Mouse (Mus musculus) embryonic stem cell, embryonic (primary cell): ENCODE results near the gene Ppp1r1b.

ENCODE experiments used
- CTCF ChIA-PET, 4 experiments: fragments of 300-600 bp in 2 of 4; fragments of 350-600 bp in 2 of 4; sonication (Branson Sonifier 250); formaldehyde crosslinking; loops; one replicate each; lab custom pipeline; 2022; ENCODE audit warnings: inconsistent platforms in 2 of 4; lab: Charles Lee
- POLR2A ChIA-PET, 4 experiments: fragments of 300-600 bp in 2 of 4; fragments of 350-600 bp in 2 of 4; sonication (Branson Sonifier 250); formaldehyde crosslinking; loops; one replicate each; lab custom pipeline; 2022; ENCODE audit warnings: antibody characterized with exemption in 4 of 4, inconsistent platforms in 1 of 4; lab: Charles Lee

The Ppp1r1b gene

DNA sequence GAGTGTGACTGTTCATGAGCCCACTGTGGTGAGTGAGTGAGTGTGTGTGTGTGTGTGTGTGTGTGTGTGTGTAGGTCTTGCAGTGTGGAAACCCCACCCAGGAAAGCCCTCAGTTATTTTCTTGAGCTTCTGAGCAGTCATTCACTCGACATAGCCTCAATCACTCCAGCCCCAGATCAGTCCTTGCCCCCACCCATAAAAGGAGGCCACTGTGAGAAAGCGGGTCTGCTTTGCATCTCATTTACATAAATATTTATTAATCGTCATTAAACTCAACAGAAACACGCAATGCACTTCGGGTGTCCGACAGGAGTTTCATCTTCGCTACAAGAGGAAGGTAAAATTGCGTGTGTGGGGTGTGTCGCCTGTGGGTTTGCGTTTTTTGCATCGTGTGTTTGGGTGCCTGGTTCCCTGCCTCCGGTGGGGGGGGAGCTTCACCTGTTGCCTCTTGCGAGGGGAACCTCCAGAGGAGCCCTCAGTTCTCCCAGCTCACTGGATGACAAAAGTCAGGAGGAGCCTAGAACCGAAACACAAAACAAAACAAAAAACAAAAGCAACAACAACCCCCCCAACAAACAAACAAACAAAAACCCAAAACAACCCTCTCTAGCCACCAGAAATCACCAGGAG is 22.9 kb upstream of the Ppp1r1b start:
- CTCF ChIA-PET, result interaction anchor here in 3 of 4 experiments (0.6 to 4.3 kb wide), 4 partner anchors 17 to 369 kb away, joined by 3 to 22 read pairs (median 4); no protein-coding TSS in a partner anchor
- POLR2A ChIA-PET, result interaction anchor here in 2 of 4 experiments (0.6 to 1.8 kb wide), 4 partner anchors 8 to 78 kb away, joined by 3 to 4 read pairs (median 3); no protein-coding TSS in a partner anchor

DNA sequence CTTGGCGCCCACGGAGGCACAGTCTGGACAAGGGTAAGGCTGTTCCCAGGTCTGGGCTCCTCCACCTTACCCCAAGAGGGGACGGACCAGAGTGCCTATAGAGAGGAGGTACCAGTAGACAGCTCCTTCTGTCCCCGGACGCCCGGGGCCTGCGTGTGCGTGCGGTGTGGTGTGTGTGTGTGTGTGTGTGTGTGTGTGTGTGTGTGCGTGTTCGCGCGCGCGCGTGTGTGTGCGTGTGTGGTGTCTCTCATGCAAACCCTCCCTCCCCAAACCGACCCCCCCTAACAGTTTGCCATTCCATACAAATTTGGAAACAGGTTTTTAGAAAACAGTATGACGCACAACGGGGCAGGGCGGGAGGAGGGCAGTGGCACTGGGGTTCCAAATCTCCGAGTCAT is 22.4 kb upstream of the Ppp1r1b start:
- CTCF ChIA-PET, result interaction anchor here in 2 of 4 experiments (0.7 to 4.3 kb wide), 3 partner anchors 16 to 26 kb away, joined by 3 to 22 read pairs (median 3); no protein-coding TSS in a partner anchor
- POLR2A ChIA-PET, result interaction anchor here in 1 of 4 experiments (0.7 to 1.8 kb wide), 3 partner anchors 19 to 78 kb away, joined by 3 to 4 read pairs (median 3); no protein-coding TSS in a partner anchor

DNA sequence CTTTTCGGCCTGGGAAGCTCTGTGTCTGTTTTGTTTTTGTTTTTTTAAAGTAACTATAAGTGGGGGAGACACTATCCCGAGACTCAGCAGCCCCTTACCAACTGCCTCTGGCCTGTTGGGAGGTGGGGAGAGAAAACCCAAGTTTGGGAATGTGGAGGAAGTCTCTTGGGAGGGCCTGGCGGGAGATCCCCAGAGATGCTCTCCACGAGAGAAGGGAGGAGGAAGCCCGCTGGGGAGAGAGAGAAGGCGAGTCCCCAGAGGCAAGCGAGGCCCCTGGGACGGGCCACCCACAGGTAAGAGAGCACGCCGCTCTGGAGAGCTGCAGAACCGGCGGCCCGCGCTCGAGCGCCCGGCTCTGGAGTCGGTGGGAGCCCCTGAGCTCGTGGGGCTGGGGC is 21.5 kb upstream of the Ppp1r1b start:
- CTCF ChIA-PET, result interaction anchor here (0.8 to 2.4 kb wide), 9 partner anchors 10 to 112 kb away, joined by 3 to 28 read pairs (median 5); partner anchors contain the start of gene Mien1 (in 1 of the 4)
- POLR2A ChIA-PET, result interaction anchor here (0.8 to 2.3 kb wide), 9 partner anchors 12 to 131 kb away, joined by 3 to 10 read pairs (median 4); no protein-coding TSS in a partner anchor

DNA sequence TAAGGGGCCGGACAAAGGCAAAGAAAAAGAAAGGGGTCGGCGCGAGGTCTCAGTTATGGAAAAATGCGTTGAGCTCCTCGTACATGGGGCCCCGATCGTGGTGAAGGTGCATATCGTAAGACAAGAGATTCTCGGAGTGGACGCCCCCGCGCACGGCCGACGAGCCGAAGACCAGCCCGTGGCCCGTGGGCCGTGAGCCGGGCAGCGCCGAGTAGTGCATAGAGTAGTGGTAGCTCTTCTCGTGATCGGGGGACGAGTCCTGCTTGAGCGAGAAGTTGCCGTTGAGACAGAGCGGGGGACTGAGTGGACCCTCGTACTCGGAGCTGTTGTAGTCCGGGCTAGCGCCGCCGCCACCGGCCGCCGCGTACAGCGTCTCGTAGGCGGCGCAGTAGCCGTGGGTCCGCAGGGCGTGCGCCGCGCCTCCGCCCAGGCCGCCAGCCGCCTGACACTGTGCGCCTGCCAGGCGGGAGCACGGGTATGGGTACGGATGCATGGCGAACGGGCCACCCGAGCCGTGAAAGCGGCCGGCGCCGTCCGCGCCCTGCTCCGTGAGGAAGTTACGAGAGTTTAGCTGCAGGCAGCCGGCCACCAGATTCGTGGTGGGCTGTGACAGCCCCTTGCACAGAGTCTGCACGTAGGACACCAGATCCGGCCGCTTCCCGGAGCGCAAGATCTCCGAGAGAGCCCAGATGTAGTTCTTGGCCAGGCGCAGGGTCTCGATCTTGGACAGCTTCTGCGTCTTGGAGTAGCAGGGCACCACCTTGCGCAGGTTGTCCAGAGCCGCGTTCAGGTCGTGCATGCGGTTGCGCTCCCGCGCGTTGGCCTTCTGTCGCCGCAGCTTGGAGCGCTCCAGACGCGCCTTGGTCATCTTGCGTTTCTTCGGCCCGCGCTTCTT is 20.8 kb upstream of the Ppp1r1b start:
- POLR2A ChIA-PET, result interaction anchor here (0.6 to 2.3 kb wide), 12 partner anchors 11 to 134 kb away, joined by 3 to 10 read pairs (median 4); partner anchors contain the start of gene Med1 (in 1 of the 4)
- CTCF ChIA-PET, result interaction anchor here (0.5 to 2.4 kb wide), 15 partner anchors 9 to 131 kb away, joined by 3 to 28 read pairs (median 4); partner anchors contain the start of genes Mien1 (in 1 of the 4) and Stard3 (in 1 of the 4)

DNA sequence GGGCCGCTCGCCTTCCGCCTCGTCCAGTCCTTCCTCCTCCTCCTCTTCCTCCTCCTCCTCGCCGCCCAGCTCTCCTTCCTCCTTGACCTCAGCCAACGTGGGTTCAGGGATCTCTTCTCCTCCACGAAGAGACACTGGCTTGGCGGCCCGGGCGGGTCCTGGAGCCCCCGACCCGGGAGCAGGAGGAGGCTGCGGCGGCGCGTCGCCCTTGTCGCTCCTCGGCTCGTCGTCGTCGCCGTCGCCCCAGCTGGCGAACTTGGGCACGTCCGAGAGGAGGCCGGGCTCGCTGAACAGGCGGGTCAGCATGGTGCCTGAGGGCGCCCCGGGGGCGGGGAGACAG is 20.2 kb upstream of the Ppp1r1b start:
- POLR2A ChIA-PET, result interaction anchor here (0.9 to 2.3 kb wide), 11 partner anchors 8 to 135 kb away, joined by 3 to 10 read pairs (median 3); partner anchors contain the start of genes Grb7 (in 1 of the 4) and Med1 (in 1 of the 4)
- CTCF ChIA-PET, result interaction anchor here (0.8 to 2.4 kb wide), 9 partner anchors 10 to 130 kb away, joined by 3 to 28 read pairs (median 5); partner anchors contain the start of gene Stard3 (in 1 of the 4)

DNA sequence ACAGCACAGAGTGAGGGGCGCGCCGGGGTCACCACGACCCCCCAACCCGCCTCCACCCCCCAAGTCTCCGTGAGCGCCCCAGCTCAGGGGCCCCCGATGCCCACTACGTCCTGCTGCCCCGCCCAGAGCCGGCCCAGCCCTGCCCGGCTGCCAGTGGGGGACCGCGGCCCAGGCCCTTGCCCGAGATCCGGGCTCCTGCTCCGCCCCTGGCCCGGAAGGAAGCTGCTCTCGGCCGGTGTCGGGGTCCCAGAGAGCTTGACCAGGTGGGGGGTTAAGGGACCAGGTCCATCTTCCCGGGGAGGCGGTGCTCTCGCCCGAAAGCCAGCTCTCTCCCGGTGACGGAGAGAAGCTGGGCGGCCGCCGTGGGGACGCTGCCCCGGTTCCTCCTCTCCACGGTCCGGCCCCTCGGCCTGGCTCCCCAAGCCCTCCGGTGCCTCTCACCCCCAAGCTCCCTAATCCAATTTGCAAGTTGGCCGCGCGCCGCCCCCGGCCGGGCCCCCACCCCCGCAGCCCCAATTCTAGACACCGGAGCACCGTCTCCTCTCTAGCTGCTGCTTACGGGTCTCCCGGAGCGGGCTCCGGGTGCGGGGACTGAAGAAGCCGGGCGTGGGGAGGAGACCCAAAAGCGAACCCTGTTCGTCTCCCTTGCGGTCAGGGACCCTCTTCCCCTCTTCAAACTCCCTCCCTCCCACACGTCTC is 19.7 kb upstream of the Ppp1r1b start:
- CTCF ChIA-PET, result interaction anchor here (0.5 to 2.4 kb wide), 11 partner anchors 10 to 625 kb away, joined by 3 to 28 read pairs (median 5); partner anchors contain the start of genes Plxdc1 (in 1 of the 4) and Stard3 (in 1 of the 4)
- POLR2A ChIA-PET, result interaction anchor here (0.5 to 2.3 kb wide), 15 partner anchors 8 to 1495 kb away, joined by 3 to 9 read pairs (median 4); partner anchors contain the start of genes Erbb2 (in 1 of the 4), Grb7 (in 1 of the 4) and Med1 (in 1 of the 4)

DNA sequence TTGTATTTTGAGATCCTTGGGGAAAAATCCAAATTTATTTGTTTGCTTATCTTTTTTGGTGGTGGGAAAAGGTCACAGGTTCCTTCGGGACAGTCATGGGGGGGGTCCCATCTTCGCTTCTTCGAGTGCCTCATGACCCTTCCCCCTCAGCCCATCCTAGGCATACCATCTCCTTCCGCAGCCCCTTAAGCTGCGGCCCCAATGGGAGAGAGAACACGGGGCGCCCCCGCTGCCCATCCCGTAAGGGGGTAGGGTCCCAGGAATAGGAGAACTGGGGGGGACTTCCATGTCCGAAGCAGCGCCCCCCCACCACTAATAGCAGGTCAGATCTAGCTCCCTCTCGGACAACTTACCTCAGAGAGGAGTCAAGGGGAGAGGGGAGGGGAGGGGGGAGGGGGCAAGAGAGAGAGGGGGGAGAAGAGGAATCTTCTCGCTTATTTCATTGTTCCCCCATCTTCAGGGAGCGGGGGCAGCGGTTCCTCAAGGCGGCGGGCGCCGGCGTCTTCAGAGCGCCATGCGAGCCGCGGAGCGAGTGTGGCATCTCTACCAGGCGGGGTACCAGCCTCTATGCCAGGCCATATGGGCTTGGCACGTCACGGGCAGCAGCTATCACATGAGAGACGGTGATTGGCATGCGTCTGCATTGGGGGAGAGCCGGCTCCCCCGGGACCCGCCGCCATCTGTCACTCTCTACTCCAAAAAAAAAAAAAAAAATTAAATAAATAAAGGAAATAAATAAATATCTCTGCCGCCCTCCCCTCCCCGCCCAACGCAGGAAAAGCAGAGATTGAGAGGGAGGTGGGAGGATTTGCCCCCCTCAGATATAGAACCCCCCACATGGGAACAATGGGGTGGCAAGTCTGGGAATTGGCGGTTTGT is 18.9 kb upstream of the Ppp1r1b start, which contains the start of gene Neurod2:
Gene Neurod2, minus strand, starts transcription at position 568 of the 879 bp plus-strand sequence.
- ChIA-PET CTCF (interaction anchor here in 3 of 4 experiments (0.5 to 2.5 kb wide), 8 partner anchors 9 to 625 kb away, joined by 3 to 28 read pairs (median 6); partner anchors contain the start of gene Plxdc1 (in 1 of the 3)), POLR2A (interaction anchor here in 3 of 4 experiments (0.6 to 1.5 kb wide), 11 partner anchors 9 to 1496 kb away, joined by 3 to 5 read pairs (median 4); partner anchors contain the start of genes Erbb2 (in 1 of the 3) and Grb7 (in 1 of the 3))

DNA sequence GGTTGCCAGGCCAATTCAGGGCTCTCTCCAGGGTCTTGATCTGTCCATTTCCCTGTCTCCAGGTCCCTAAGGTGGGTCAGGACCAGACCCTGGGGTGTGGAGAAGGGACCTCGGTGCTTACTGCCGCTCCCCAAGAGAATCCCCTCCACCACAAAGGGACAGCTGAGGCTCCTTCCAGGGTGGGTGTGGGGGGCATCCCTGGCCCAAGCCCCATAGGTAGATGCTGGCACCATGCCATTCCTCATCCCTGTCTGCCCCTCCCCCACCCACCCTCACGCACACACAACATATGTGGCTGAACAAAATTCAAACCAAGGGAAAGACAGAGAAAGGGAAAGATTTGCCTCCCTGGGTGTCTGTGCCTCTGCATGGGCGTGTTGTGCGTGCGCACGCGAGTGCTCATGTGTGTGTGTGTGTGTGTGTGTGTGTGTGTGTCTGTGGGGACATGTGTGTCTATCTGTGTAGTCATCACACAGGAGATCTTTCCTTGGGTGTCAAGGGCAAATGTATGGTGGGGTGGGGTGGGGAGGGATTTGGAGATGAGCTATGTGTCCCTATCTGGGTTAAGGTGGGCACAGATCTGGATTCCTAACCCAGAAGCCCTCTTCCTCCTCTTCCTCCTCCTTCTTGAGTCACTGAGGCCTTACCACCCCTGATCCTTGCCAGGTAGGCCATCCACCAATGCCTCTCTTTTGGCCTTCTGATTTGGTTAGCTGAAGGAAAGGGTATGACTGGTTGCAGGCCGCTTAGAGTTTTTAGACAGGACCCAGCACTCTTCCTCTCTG is 18.1 kb upstream of the Ppp1r1b start:
- POLR2A ChIA-PET, result interaction anchor here in 2 of 4 experiments (0.5 to 1.4 kb wide), 3 partner anchors 59 to 285 kb away, joined by 3 to 4 read pairs (median 3); no protein-coding TSS in a partner anchor

DNA sequence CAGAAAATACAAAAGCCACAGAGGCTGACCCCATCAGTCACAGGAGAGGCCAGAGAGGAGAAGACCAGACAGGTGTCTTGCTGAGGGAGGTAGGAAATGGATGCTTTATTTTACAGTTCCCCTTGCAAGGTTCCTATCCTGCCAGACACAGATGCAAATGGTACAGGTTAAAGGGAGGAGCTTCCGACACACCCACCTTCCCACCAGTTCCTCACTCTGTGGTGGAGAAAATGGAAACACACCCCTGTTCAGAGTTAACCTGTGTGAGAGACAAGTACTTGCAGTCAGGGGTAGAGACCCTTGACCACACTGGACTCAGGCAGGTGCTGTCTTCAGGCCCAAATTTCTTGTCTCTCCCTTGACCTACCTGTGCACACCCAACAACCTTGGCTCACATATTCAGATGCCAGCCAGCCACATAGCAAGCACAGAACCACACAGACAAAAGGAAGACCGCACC is 17.4 kb upstream of the Ppp1r1b start:
- ChIA-PET CTCF (interaction anchor here (1.0 to 2.5 kb wide), 5 partner anchors 11 to 64 kb away, joined by 3 to 17 read pairs (median 6); no protein-coding TSS in a partner anchor), POLR2A (interaction anchor here in 2 of 4 experiments (0.5 to 1.4 kb wide), 3 partner anchors 58 to 286 kb away, joined by 3 to 4 read pairs (median 3); no protein-coding TSS in a partner anchor)

More for the DNA sequence above, 18.1 kb upstream of the Ppp1r1b start:
- CTCF ChIA-PET, result interaction anchor here (1.0 to 2.5 kb wide), 5 partner anchors 12 to 64 kb away, joined by 3 to 17 read pairs (median 6); no protein-coding TSS in a partner anchor

DNA sequence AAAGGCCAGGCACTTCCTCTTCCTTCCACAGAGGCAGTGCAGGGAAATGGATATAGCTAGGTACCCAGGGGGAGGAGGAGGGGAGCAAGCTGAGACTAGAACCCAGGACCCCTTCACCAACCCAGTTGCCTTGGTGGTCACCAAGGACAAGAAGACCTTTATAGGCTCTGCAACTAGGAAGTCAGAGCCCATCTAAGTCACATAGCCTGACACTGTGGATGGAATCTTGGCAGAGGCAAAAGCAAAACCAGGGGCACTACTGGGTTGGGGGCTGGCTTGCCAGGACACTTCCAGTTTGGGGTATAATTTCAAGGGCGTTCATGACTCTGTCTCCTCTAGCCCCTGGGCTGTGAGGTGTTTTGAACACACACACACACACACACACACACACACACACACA is 16.8 kb upstream of the Ppp1r1b start:
- ChIA-PET CTCF (interaction anchor here (1.0 to 3.7 kb wide), 6 partner anchors 11 to 65 kb away, joined by 3 to 19 read pairs (median 6); no protein-coding TSS in a partner anchor), POLR2A (interaction anchor here in 1 of 4 experiments (1.4 to 1.5 kb wide), 2 partner anchors 11 to 58 kb away, joined by 4 to 5 read pairs; no protein-coding TSS in a partner anchor)

DNA sequence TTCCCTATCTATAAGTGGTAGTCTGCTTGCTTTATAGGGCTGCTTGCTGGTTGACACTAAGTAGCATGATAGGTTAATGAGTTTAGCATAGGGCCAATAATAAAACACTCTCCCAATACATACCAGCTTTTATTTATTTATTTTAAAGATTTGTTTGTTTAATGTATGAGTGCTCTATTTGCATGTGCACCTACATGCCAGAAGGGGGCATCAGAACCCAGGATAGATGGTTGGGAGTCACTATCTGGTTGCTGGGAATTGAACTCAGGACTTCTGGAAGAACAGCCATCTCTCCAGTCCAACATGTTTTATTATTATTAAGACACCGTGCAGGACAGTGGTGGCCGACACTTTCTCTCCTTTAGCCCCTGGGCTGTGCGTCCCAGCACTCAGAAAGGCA is 16.0 kb upstream of the Ppp1r1b start:
- POLR2A ChIA-PET, result interaction anchor here in 2 of 4 experiments (0.8 to 1.5 kb wide), 3 partner anchors 11 to 491 kb away, joined by 3 to 5 read pairs (median 3); no protein-coding TSS in a partner anchor
- CTCF ChIA-PET, result interaction anchor here in 2 of 4 experiments (2.4 to 3.7 kb wide), 3 partner anchors 10 to 66 kb away, joined by 6 to 19 read pairs (median 17); no protein-coding TSS in a partner anchor

DNA sequence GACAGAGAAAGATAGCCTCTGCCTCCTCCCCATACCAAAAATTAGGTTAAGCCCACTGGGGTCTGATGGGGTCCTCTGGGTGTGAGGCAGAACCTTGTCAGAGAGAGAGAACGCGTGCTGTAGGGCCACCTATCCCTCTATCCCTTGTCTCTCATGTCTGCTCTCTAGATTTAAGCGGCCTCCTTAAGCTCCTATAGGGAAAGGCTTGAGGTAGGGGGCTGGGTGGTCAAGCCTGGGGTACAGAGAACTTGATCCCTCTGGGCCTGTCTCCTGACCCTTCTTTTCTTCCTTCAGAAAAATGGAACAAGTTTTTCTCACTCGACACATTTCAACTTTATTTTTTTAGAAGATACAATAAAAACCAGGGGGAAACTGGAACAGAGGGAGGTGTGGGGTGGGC is 15.4 kb upstream of the Ppp1r1b start:
- ChIA-PET POLR2A (interaction anchor here in 2 of 4 experiments (0.8 to 1.6 kb wide), 4 partner anchors 10 to 492 kb away, joined by 3 to 5 read pairs (median 4); no protein-coding TSS in a partner anchor), CTCF (interaction anchor here in 3 of 4 experiments (0.6 to 3.7 kb wide), 4 partner anchors 10 to 777 kb away, joined by 3 to 19 read pairs (median 6); no protein-coding TSS in a partner anchor)

DNA sequence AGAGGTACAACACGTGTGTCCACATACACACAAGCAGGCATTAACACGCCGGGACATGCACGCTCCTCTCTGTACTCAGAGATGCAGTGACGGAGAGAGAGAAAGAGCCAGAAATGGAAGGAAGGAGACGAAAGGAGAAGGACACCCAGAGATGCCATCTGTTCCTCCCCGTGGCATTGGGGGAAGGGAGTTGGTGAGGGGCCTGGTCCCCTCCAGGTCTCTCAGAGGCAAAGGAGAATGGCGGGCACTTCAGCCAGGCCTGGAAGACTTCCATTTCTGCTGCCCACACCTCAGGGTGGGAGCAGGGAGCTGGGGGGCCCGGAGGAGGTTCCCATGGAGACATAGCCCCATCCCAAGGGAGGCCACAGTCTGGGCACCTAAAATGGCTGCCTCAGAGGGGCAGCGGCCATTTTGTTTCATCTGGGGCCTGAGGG is 14.9 kb upstream of the Ppp1r1b start:
- POLR2A ChIA-PET, result interaction anchor here in 3 of 4 experiments (0.6 to 1.6 kb wide), 4 partner anchors 49 to 492 kb away, joined by 3 to 4 read pairs (median 4); no protein-coding TSS in a partner anchor
- CTCF ChIA-PET, result interaction anchor here (0.6 to 3.7 kb wide), 7 partner anchors 9 to 777 kb away, joined by 3 to 19 read pairs (median 7); no protein-coding TSS in a partner anchor
